Mouse (Mus musculus) CH12.LX (cell line): ENCODE measurements at regions not wholly inside any gene's neighbourhood (a gene's known extent, or its start where the extent isn't known, plus 50 kb on each side); places are given as distances from the start of the nearest gene placed in this dataset.

Experiments used
- CTCF ChIP-seq, 2 experiments: IDR thresholded peaks in 1 of 2; conservative IDR thresholded peaks in 1 of 2; 2 replicates each; pipeline ENCODE4 v1.5.1; 2011 to 2012; ENCODE audit warnings: low read depth in 2 of 2, low read length in 2 of 2, improper control_type of control experiment in 1 of 2, inconsistent platforms in 1 of 2, mild to moderate bottlenecking in 1 of 2, moderate library complexity in 1 of 2
- E2F4 ChIP-seq: IDR thresholded peaks from 2 replicates; pipeline ENCODE4 v1.6.1; 2011; ENCODE audit warnings: low read depth, low read length, improper control_type of control experiment; ENCODE audit not compliant: insufficient replicate concordance
- EP300 ChIP-seq: IDR thresholded peaks from 2 replicates; pipeline ENCODE4 v1.6.1; 2011; ENCODE audit warnings: low read length, improper control_type of control experiment
- GABPA ChIP-seq: IDR thresholded peaks from 2 replicates; pipeline ENCODE4 v1.6.1; 2012; ENCODE audit warnings: low read depth, low read length, improper control_type of control experiment, inconsistent platforms; ENCODE audit not compliant: insufficient replicate concordance
- MAX ChIP-seq: IDR thresholded peaks from 2 replicates; pipeline ENCODE4 v1.6.1; 2011; ENCODE audit warnings: low read length, improper control_type of control experiment
- POLR2A ChIP-seq: IDR thresholded peaks from 2 replicates; pipeline ENCODE4 v1.6.1; 2011; ENCODE audit warnings: low read depth, mild to moderate bottlenecking, improper control_type of control experiment, low read length
- TBP ChIP-seq: conservative IDR thresholded peaks from 2 replicates; pipeline ENCODE4 v1.6.1; 2011; ENCODE audit warnings: low read depth, low read length, improper control_type of control experiment

DNA sequence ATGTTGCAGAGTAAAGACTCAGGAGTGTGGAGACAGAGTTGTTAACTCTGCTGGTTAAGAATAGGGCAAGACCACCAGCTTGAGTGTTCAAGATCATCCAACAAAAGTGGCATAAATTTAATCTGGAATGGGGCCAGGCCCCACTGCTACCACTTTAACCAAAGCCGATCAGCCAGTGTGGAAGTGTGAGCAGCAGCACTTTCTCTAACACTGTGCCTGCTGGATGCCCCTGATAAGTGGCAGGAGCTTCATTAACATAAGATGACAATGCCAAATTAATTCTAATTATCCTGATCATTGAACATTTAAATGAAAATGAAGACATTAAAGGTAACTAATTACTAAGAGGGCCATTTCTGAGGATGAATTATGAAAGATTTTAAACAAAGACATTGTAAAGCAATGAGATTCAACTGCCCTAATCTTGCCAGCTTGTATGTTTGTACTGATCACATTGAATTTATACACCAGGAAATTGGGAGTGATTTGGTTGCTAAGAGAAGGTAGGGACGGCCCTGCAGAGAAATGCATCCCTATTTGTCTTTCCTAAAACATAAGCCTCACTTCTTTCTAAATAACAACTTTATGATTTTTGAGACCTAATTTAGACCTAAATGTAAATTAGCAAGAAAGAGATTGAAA lies 969.6 kb downstream of the Efnb2 start:
- TF ChIP-seq GABPA (no peak), EP300 (no peak), CTCF (conservative IDR thresholded peaks at IDR 0.05 in 1 of 2, IDR thresholded peaks at IDR 0.05 in 1 of 2; ENCODE audit: low read depth in 2 of 2, low read length in 2 of 2) (no peak), POLR2A (no peak), E2F4 (no peak), MAX (no peak), TBP (no peak)
